Mouse (Mus musculus) intestine, embryonic 16.5 days (tissue): ENCODE results near the gene Rabgef1. TPM values are rescaled to one million over a fixed set of nuclear protein-coding genes. Genes with fewer than 3 reads are reported as not detected.

Experiments
- ATAC-seq: fragments of 200-750 bp; cut with Nextera tagmentation; 2 replicates; pipeline ENCODE4 v1.8.0; 2017; ENCODE audit warnings: moderate TSS enrichment, moderate library complexity
- H3K27ac ChIP-seq: fragments of 300-500 bp; sonication (generic); 2 replicates; pipeline ENCODE4 v1.5.1; 2014; ENCODE audit warnings: mild to moderate bottlenecking, low read length
- H3K27me3 ChIP-seq: fragments of 300-500 bp; sonication (generic); replicated peaks from 2 replicates; pipeline ENCODE4 v1.6.1; 2014; ENCODE audit warnings: low read length, control low read depth, mixed read lengths; ENCODE audit not compliant: control insufficient read depth, insufficient read depth
- H3K36me3 ChIP-seq: fragments of 300-500 bp; sonication (generic); 2 replicates; pipeline ENCODE4 v1.6.1; 2014; ENCODE audit warnings: low read length, control low read depth; ENCODE audit not compliant: control insufficient read depth, insufficient read depth
- H3K4me1 ChIP-seq: fragments of 300-500 bp; sonication (generic); 2 replicates; pipeline ENCODE4 v1.6.1; 2014; ENCODE audit warnings: low read length, control low read depth, mixed read lengths; ENCODE audit not compliant: control insufficient read depth, insufficient read depth
- H3K4me2 ChIP-seq: fragments of 300-500 bp; sonication (generic); 2 replicates; pipeline ENCODE4 v1.6.1; 2014; ENCODE audit warnings: low read depth, low read length, control low read depth
- H3K4me3 ChIP-seq: fragments of 300-500 bp; sonication (generic); 2 replicates; pipeline ENCODE4 v1.5.1; 2014; ENCODE audit warnings: mild to moderate bottlenecking, low read length
- H3K9ac ChIP-seq: fragments of 300-500 bp; sonication (generic); 2 replicates; pipeline ENCODE4 v1.6.1; 2014; ENCODE audit warnings: low read depth, low read length
- H3K9me3 ChIP-seq: fragments of 300-500 bp; sonication (generic); 2 replicates; pipeline ENCODE4 v1.6.1; 2016; ENCODE audit warnings: low read length, control low read depth; ENCODE audit not compliant: control insufficient read depth
- WGBS: fragments of 180-500 bp; shearing (Covaris S2); extraction: QIAGEN DNeasy Blood & Tissue Kit; methylation state at CpG from one replicate; pipeline ENCODE4 v1.1.7; 2014; 5-methylcytosine and 5-hydroxymethylcytosine counted together
- polyA plus RNA-seq: library from polyadenylated mRNA; unstranded; fragments of >200 nt; fragmentation: Nextera tagmentation; extraction: Ambion mirVana; gene quantifications from 2 replicates; pipeline ENCODE4 v1.2.1, GENCODE M21; 2015

Gene Rabgef1
- polyA plus RNA-seq, 1 experiment from 2014 or later, result 26.1 TPM

DNA sequence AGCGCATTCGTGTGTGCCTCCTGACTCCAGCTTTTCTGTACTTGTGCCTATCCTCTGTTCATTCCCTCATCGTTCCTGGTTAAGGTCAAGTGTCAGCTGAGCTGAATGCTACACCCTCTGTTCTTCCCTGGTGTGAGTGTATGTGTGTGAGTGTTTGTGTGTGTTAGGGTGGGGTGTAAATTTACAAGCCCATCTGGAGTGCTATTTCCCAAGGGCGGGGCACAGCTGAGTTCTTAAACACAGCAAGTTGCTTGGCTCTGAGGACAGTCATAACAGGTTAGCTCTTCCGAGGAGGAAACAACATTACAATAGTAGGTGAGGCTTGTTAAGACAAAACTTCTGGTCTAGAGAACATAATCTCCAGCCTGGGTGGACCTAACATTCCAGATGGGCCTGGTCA lies 46.7 kb downstream of the Rabgef1 start:
- Histone ChIP-seq H3K4me2 (no peak overlapping the region), H3K4me3 (no peak overlapping the region), H3K27ac (no peak overlapping the region), H3K9ac (no peak overlapping the region), H3K4me1 (peaks cover 11% of the 10 kb centered on the region), H3K27me3 (no peaks in the 10 kb centered on the region), H3K9me3 (0 out of 2 replicates have a peak, but pooled peaks cover 5% of the 10 kb centered on the region), H3K36me3 (no peaks in the 10 kb centered on the region)
- no peak for ATAC-seq
- 83% methylated on average over 5 of the region's 5 CpGs for WGBS

DNA sequence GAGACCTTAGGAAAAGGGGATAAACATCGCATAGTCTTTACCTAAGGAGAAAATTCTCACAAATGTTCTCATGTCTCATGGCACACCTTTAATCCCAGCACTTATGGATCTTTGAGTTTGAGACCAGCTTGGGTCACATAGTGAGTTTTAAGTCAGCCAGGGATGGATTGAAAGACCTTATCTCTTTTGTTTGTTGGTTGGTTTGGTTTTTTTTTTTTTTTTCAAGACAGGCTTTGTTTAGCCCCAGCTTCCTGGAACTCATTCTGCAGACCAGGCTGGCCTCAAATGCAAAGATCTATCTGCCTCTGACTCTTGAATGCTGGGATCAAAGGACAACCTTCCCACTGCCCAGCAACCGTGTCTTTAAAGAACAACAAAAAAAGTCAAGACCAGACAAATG lies 49.7 kb downstream of the Rabgef1 start:
- Histone ChIP-seq H3K36me3 (no peaks in the 10 kb centered on the region), H3K27ac (peak overlapping the region; percentile 83), H3K4me2 (peak overlapping the region; percentile 77), H3K4me1 (peaks cover 18% of the 10 kb centered on the region), H3K9ac (peak overlapping the region; percentile 98; the same call in 1 of the 2 replicates), H3K9me3 (0 out of 2 replicates have a peak, but pooled peaks cover 5% of the 10 kb centered on the region), H3K4me3 (peak overlapping the region; percentile 98), H3K27me3 (no peaks in the 10 kb centered on the region)
- peak; percentile 10 for ATAC-seq
- WGBS, result 48% methylated on average over 2 of the region's 2 CpGs

DNA sequence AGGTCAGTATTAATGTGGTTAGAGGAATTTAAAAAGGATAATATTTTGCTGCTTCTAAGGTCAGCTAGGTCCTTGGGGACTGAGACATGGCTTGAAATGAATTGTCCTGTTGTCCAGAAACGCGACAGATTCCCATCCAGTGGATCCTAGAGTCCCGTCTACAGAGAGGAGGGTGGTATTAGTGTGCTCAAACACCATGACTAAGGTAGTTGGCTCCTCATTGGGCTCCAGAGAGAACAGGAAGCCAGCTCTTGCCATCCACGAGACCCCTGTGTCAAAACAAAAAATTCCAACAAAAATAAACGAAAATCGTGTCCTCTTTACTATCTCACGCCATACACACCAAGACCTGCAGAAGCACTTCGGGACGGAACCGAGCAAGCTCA lies 50.2 kb downstream of the Rabgef1 start:
- Histone ChIP-seq H3K27ac (peak overlapping the region; percentile 83), H3K27me3 (no peaks in the 10 kb centered on the region), H3K9me3 (0 out of 2 replicates have a peak, but pooled peaks cover 5% of the 10 kb centered on the region), H3K4me1 (peaks cover 19% of the 10 kb centered on the region), H3K4me2 (peak overlapping the region; percentile 77), H3K9ac (peak overlapping the region; percentile 98), H3K4me3 (peak overlapping the region; percentile 98), H3K36me3 (no peaks in the 10 kb centered on the region)
- ATAC-seq, result peak; percentile 54
- 0% methylated on average over 10 of the region's 10 CpGs for WGBS

DNA sequence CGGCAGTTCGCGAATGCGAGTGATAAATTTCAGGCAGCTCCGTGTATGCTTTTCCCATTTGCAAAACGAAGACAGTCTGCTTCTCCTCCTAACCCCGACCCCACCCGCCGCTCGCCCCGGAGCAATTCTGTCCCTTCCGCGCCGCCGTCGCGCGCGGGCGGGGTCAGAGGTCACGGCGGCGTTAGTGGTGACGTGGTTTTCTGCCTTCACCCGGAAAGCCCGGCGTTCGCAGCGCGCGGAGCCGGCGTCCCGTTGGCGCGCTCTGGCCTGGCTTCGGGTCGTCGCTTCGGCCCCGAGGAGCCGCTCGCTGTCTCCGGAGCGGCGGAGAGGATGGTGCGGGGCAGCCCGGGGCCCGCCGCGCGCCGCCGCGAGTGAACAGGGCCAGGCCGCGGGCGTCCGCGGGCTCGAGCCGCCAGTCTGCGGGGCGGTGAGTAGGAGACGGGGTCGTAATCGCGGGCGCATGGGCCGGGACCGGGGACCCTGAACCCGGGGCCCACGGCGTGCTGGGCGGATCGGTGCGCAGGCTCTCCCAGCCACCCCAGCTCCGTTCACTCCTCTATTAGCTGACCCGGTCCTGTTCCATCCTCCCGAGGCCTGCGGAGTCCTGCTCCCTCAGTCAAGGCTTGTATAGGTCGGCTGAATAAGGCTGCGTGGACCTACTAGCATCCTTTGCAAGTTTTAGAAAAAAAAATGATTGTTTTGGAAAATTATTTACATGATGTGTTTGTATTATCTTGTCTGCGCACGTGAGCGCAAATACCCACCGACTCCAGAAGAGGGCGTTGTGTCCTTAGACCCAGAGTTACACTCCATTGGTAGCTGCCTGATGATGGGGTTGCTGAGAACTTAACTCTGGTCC lies 50.8 kb downstream of the Rabgef1 start:
- ATAC-seq, result peak; percentile 87
- Histone ChIP-seq H3K4me2 (peak overlapping the region; percentile 77), H3K4me3 (peak overlapping the region; percentile 98), H3K9ac (peak overlapping the region; percentile 98), H3K36me3 (no peaks in the 10 kb centered on the region), H3K9me3 (0 out of 2 replicates have a peak, but pooled peaks cover 5% of the 10 kb centered on the region), H3K4me1 (peaks cover 22% of the 10 kb centered on the region), H3K27me3 (no peaks in the 10 kb centered on the region), H3K27ac (peak overlapping the region; percentile 83)
- under 1% methylated on average over 82 of the region's 88 CpGs for WGBS

DNA sequence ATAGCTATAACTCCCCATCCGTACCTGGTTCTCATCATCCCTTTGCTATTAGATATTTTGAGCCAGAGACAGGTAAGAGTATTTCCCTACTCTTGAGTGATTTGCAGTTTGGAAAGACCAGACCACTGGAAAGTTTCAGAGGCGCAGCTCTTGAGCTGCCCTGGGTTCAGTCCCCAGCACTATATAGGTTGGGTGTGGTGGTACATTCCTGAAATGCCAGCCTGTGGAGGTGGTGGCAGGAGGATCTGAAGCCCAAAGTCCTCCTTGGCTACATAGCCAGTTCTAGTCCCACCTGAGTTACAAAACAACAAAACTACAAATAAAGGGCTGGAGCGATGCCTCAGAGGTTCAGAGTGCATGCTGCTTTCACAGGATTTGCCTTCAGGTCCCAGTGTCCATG lies 55.2 kb downstream of the Rabgef1 start:
- Histone ChIP-seq H3K4me1 (peaks cover 19% of the 10 kb centered on the region), H3K4me3 (no peak overlapping the region), H3K4me2 (no peak overlapping the region), H3K27me3 (no peaks in the 10 kb centered on the region), H3K9me3 (no peaks in the 10 kb centered on the region), H3K27ac (no peak overlapping the region), H3K9ac (no peak overlapping the region), H3K36me3 (0 out of 2 replicates have a peak, but pooled peaks cover 2% of the 10 kb centered on the region)
- 85% methylated on average over 3 of the region's 3 CpGs for WGBS
- no peak for ATAC-seq

DNA sequence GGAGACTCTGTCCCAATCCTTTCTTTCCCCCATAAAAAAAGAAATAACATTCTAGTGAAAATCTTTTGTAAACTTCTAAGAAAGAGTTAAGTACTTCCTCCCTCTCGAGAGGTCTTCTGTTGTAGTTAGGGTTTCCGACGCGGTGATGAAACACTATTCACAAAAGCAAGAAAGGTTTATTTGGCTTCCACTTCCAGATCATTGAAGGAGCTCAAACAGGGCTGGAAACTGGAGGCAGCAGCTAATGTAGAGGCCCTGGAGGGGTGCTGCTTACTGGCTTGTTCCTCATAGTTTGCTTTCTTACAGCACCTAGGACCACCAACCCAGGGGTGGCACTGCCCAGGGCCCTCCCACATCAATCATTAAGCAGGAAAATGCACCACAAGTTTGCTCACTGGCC lies 56.5 kb downstream of the Rabgef1 start:
- WGBS, result 41% methylated on average over 4 of the region's 4 CpGs
- no peaks in the 10 kb centered on the region for H3K27me3 ChIP-seq
- no peak for ATAC-seq

DNA sequence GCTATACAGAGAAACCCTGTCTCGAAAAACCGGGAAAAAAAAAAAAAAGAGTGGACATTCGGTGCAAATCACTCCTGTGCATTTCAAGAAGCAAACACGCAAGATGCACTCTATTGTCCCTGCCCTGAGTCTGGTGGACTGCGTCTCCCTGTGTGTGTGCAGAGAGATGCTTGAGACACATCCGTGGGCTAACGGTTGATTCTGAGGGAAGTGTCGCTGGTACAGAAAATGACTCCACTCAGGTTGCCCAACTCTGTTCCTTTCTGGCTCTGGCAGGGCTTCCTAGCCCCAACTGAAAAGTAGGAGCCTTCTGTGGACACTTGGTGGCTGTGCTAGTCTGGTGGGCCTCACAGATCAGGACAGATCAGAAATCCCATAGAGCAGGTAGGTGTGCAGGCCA lies 64.7 kb downstream of the Rabgef1 start:
- Histone ChIP-seq H3K36me3 (peaks cover 40% of the 10 kb centered on the region), H3K4me2 (no peak overlapping the region)

More for the DNA sequence above, 56.5 kb downstream of the Rabgef1 start:
- H3K9ac ChIP-seq, result no peak overlapping the region
- H3K36me3 ChIP-seq, result peaks cover 8% of the 10 kb centered on the region; the same call in 1 of the 2 replicates
- no peak overlapping the region for H3K4me2 ChIP-seq
- H3K4me3 ChIP-seq, result no peak overlapping the region
- no peaks in the 10 kb centered on the region for H3K9me3 ChIP-seq
- H3K4me1 ChIP-seq, result peaks cover 17% of the 10 kb centered on the region
- no peak overlapping the region for H3K27ac ChIP-seq

DNA sequence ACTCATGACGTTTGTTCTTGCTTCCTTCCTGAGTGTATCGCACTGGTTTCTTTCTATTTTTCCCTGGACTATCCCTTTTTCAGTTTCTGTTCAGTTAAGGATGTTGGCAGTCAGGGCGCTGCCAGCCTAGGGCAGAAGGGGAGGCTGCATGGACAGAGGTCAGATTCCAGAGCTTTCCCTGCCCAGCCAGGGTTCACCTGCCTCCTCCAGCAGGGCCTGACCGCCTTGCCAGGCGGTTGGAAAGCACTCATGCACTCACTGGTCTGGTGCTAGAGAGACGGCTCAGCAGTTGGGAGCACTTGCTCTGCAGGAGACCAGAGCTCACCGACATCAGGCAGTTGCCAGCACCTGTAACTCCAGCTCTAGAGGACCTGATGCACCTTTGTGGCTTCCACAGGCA lies 67.6 kb downstream of the Rabgef1 start:
- WGBS, result 91% methylated on average over 7 of the region's 7 CpGs
- Histone ChIP-seq H3K4me1 (no peaks in the 10 kb centered on the region), H3K4me2 (no peak overlapping the region), H3K9ac (no peak overlapping the region), H3K36me3 (peaks cover 46% of the 10 kb centered on the region), H3K27ac (no peak overlapping the region), H3K9me3 (no peaks in the 10 kb centered on the region), H3K4me3 (no peak overlapping the region), H3K27me3 (no peaks in the 10 kb centered on the region)
- no peak for ATAC-seq

More for the DNA sequence above, 64.7 kb downstream of the Rabgef1 start:
- 96% methylated on average over 8 of the region's 8 CpGs for WGBS
- Histone ChIP-seq H3K9me3 (no peaks in the 10 kb centered on the region), H3K27me3 (no peaks in the 10 kb centered on the region), H3K9ac (no peak overlapping the region), H3K4me1 (no peaks in the 10 kb centered on the region), H3K4me3 (no peak overlapping the region), H3K27ac (no peak overlapping the region)
- no peak for ATAC-seq

DNA sequence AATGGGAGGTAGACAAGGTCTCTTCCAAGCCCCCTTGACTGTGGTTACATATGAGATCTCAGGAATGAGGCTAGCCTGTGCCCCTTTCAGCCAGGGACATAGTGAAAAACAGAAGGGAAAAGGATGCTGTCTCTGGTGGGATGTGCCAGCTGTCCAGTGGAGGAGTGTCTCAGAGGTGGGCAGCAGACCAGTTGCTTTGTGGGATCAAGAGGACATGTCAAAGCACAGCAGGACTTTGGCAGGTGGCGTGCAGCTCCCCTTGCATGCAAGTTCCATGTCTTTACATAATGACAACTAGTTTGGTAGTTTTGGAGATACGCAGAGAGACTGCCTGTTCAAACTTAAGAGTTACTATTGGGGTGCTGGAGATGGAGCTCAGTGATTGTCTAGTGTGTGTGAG lies 68.3 kb downstream of the Rabgef1 start:
- ATAC-seq, result no peak
- Histone ChIP-seq H3K4me2 (no peak overlapping the region), H3K9me3 (no peaks in the 10 kb centered on the region), H3K4me1 (no peaks in the 10 kb centered on the region), H3K36me3 (peaks cover 42% of the 10 kb centered on the region), H3K4me3 (no peak overlapping the region), H3K27ac (no peak overlapping the region), H3K27me3 (no peaks in the 10 kb centered on the region), H3K9ac (no peak overlapping the region)
- WGBS, result 98% methylated on average over 2 of the region's 2 CpGs
